Mouse (Mus musculus) myocyte (in vitro differentiated cells): ENCODE measurements around the gene C8b.

ENCODE experiments used
- CEBPB ChIP-seq: IDR thresholded peaks from 2 replicates; pipeline ENCODE4 v1.6.1; 2011; ENCODE audit warnings: mild to moderate bottlenecking, moderate library complexity; ENCODE audit not compliant: poor library complexity, insufficient read depth, severe bottlenecking
- E2F4 ChIP-seq: IDR thresholded peaks from one replicate; pipeline ENCODE4 v1.6.1; 2011; ENCODE audit warnings: mild to moderate bottlenecking, control low read depth, moderate library complexity; ENCODE audit not compliant: insufficient read depth
- MAX ChIP-seq: IDR thresholded peaks from one replicate; pipeline ENCODE4 v1.6.1; 2011; ENCODE audit warnings: low read depth, mild to moderate bottlenecking, control low read depth
- MYOD1 ChIP-seq, 3 experiments: IDR thresholded peaks; one replicate each; pipeline ENCODE4 v1.6.1; 2011; ENCODE audit warnings: control low read depth in 2 of 3, low read depth in 2 of 3, mild to moderate bottlenecking in 2 of 3, moderate library complexity in 1 of 3; ENCODE audit not compliant: insufficient read length in 2 of 3, control insufficient read depth in 1 of 3
- MYOG ChIP-seq, 3 experiments: IDR thresholded peaks; one replicate each; pipeline ENCODE4 v1.6.1; 2011; ENCODE audit warnings: control low read depth in 2 of 3, low read depth in 2 of 3, mild to moderate bottlenecking in 2 of 3; ENCODE audit not compliant: insufficient read length in 2 of 3, control insufficient read depth in 1 of 3, insufficient read depth in 1 of 3
- POLR2A ChIP-seq: IDR thresholded peaks from one replicate; pipeline ENCODE4 v1.6.1; 2011; ENCODE audit warnings: low read depth, mild to moderate bottlenecking, control low read depth, moderate library complexity; ENCODE audit not compliant: insufficient read length
- REST ChIP-seq: IDR thresholded peaks from one replicate; pipeline ENCODE4 v1.6.1; 2011; ENCODE audit warnings: mild to moderate bottlenecking, control low read depth, moderate library complexity; ENCODE audit not compliant: insufficient read depth, insufficient read length
- SRF ChIP-seq: IDR thresholded peaks from one replicate; pipeline ENCODE4 v1.6.1; 2011; ENCODE audit warnings: low read depth; ENCODE audit not compliant: control insufficient read depth, insufficient read length
- TCF12 ChIP-seq: IDR thresholded peaks from one replicate; pipeline ENCODE4 v1.6.1; 2011; ENCODE audit warnings: mild to moderate bottlenecking, control low read depth; ENCODE audit not compliant: poor library complexity, insufficient read depth, severe bottlenecking
- TCF3 ChIP-seq: IDR thresholded peaks from one replicate; pipeline ENCODE4 v1.6.1; 2011; ENCODE audit warnings: low read depth, control low read depth; ENCODE audit not compliant: insufficient read length
- USF1 ChIP-seq: IDR thresholded peaks from one replicate; pipeline ENCODE4 v1.6.1; 2011; ENCODE audit warnings: low read depth, mild to moderate bottlenecking, control low read depth, moderate library complexity

- TF ChIP-seq SRF (no peak), CEBPB (no peak), E2F4 (no peak), REST (no peak), POLR2A (no peak), USF1 (no peak), MYOD1 (IDR thresholded peaks at IDR 0.05; ENCODE audit: control insufficient read depth in 1 of 3, insufficient read length in 2 of 3, low read depth in 2 of 3) (no peak), TCF12 (no peak), TCF3 (no peak), MAX (no peak), MYOG (IDR thresholded peaks at IDR 0.05; ENCODE audit: control insufficient read depth in 1 of 3, insufficient read depth in 1 of 3, insufficient read length in 2 of 3, low read depth in 2 of 3) (no peak)
These were observed 77.4 kb downstream of the C8b start for GRCm38 (mm10) chr4:104843546-104843945.
